Mouse (Mus musculus) forebrain, postnatal 0 days (tissue): ENCODE data around the gene Asb11. TPM values are rescaled to one million over a fixed set of nuclear protein-coding genes. Genes with fewer than 3 reads are reported as not detected.

ENCODE experiments used
- ATAC-seq: fragments of 200-750 bp; cut with Nextera tagmentation; 2 replicates; pipeline ENCODE4 v1.8.0; 2017; ENCODE audit warnings: mild to moderate bottlenecking, moderate library complexity
- DNase-seq: peaks from one replicate; pipeline ENCODE4 v3.0.0-alpha.2; 2015
- H3K27ac ChIP-seq: fragments of 300-500 bp; sonication (generic); 2 replicates; pipeline ENCODE4 v1.5.1; 2014; ENCODE audit warnings: low read depth, mild to moderate bottlenecking, antibody characterized with exemption, low read length, moderate library complexity, mixed read lengths
- H3K27me3 ChIP-seq: fragments of 300-500 bp; sonication (generic); 2 replicates; pipeline ENCODE4 v1.6.1; 2014; ENCODE audit warnings: mild to moderate bottlenecking, low read length, mixed read lengths; ENCODE audit not compliant: insufficient read depth
- H3K36me3 ChIP-seq: fragments of 300-500 bp; sonication (generic); 2 replicates; pipeline ENCODE4 v1.6.1; 2014; ENCODE audit warnings: mild to moderate bottlenecking, moderate library complexity; ENCODE audit not compliant: insufficient read depth
- H3K4me1 ChIP-seq: fragments of 300-500 bp; sonication (generic); 2 replicates; pipeline ENCODE4 v1.6.1; 2014; ENCODE audit warnings: antibody characterized with exemption; ENCODE audit not compliant: insufficient read depth
- H3K4me2 ChIP-seq: fragments of 300-500 bp; sonication (generic); 2 replicates; pipeline ENCODE4 v1.6.1; 2014; ENCODE audit warnings: low read depth, mild to moderate bottlenecking, moderate library complexity
- H3K4me3 ChIP-seq: fragments of 300-500 bp; sonication (generic); 2 replicates; pipeline ENCODE4 v1.5.1; 2014; ENCODE audit warnings: low read depth, low read length, mixed read lengths
- H3K9ac ChIP-seq: fragments of 300-500 bp; sonication (generic); 2 replicates; pipeline ENCODE4 v1.6.1; 2014; ENCODE audit warnings: mild to moderate bottlenecking
- H3K9me3 ChIP-seq: fragments of 300-500 bp; sonication (generic); 2 replicates; pipeline ENCODE4 v1.6.1; 2016; ENCODE audit warnings: low read length
- CTCF ChIP-seq: sonication (generic); IDR thresholded peaks from 2 replicates; pipeline ENCODE4 v1.5.1; 2016; ENCODE audit warnings: antibody characterized with exemption, control low read depth, low read depth
- WGBS: fragments of 180-500 bp; shearing (Covaris S2); extraction: QIAGEN DNeasy Blood & Tissue Kit; methylation state at CpG from one replicate; pipeline ENCODE4 v1.1.7; 2014; 5-methylcytosine and 5-hydroxymethylcytosine counted together
- polyA plus RNA-seq: library from polyadenylated mRNA; unstranded; fragments of >200 nt; fragmentation: Nextera tagmentation; extraction: Ambion mirVana; gene quantifications from 2 replicates; pipeline ENCODE4 v1.2.1, GENCODE M21; 2015
- total RNA-seq: library from RNA; depleted of rRNA; stranded (reverse); fragments of >200 nt; gene quantifications from 2 replicates; pipeline ENCODE4 v1.2.3, GENCODE M21; 2014; rRNA removed

Gene Asb11
- 1.6 TPM in 1 of 2 replicates, not detected in the other for total RNA-seq
- polyA plus RNA-seq = 0.10 and 0.13 TPM in 2 replicates

GRCm38 (mm10) chrX:164436709-164437108 lies at the start of gene Asb11:
Gene Asb11, plus strand, starts transcription at chrX:164436994.
- H3K27me3 ChIP-seq = no peaks in the 10 kb centered on the region
- TF ChIP-seq CTCF = no peak
- no peaks in the 10 kb centered on the region for H3K4me1 ChIP-seq
- DNase-seq = no peak
- WGBS = 84% methylated on average over 8 of the region's 8 CpGs
- H3K4me3 ChIP-seq = no peak within 1 kb of the TSS
- H3K9me3 ChIP-seq = no peaks in the 10 kb centered on the region
- peaks cover 5% of the 10 kb centered on the region; the same call in 1 of the 2 replicates for H3K36me3 ChIP-seq
- ATAC-seq = no peak
- no peak within 1 kb of the TSS for H3K27ac ChIP-seq
- no peak within 1 kb of the TSS for H3K9ac ChIP-seq
- H3K4me2 ChIP-seq = no peak within 1 kb of the TSS

DNA sequence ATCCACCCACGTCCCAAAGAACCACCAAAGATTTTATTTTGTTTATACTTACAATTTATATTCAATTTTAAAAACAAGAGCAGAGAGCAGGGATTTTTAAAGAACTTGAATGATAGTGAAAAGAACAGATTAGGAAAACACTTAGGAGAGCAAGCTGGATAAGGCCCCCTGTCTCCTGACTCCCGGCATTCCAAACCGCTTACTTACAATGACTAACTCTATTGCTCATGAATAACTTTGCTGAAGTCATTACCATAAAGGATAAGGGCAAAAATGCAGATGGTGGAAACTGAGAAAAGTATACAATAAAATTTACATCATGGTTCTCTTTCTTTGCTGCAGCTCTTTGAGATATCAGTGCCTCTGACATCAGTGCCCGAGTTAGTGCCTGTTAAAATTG lies 42.7 kb upstream of the Asb11 start:
- H3K9me3 ChIP-seq = no peaks in the 10 kb centered on the region
- no peak for TF ChIP-seq CTCF
- no peak overlapping the region for H3K4me2 ChIP-seq
- no peak overlapping the region for H3K4me3 ChIP-seq
- H3K27ac ChIP-seq = no peak overlapping the region
- ATAC-seq = no peak
- H3K4me1 ChIP-seq = no peaks in the 10 kb centered on the region
- no peak for DNase-seq
- 67% methylated on average over 4 of the region's 4 CpGs for WGBS
- H3K36me3 ChIP-seq = no peaks in the 10 kb centered on the region
- no peaks in the 10 kb centered on the region for H3K27me3 ChIP-seq
- H3K9ac ChIP-seq = no peak overlapping the region

GRCm38 (mm10) chrX:164398456-164398855 lies 38.3 kb upstream of the Asb11 start:
- Histone ChIP-seq H3K4me3 (no peak overlapping the region), H3K36me3 (no peaks in the 10 kb centered on the region), H3K4me2 (no peak overlapping the region), H3K27ac (no peak overlapping the region), H3K9me3 (no peaks in the 10 kb centered on the region), H3K9ac (no peak overlapping the region), H3K4me1 (no peaks in the 10 kb centered on the region), H3K27me3 (no peaks in the 10 kb centered on the region)
- DNase-seq (peak; percentile 63), ATAC-seq (peak; percentile 74)
- WGBS = 66% methylated on average over 3 of the region's 3 CpGs
- peak; percentile 67 for TF ChIP-seq CTCF

- no peaks in the 10 kb centered on the region for H3K27me3 ChIP-seq
- no peak overlapping the region for H3K4me2 ChIP-seq
- DNase-seq = no peak
- no peak overlapping the region for H3K27ac ChIP-seq
- TF ChIP-seq CTCF = no peak
- H3K4me1 ChIP-seq = no peaks in the 10 kb centered on the region
- no peaks in the 10 kb centered on the region for H3K36me3 ChIP-seq
- H3K9ac ChIP-seq = no peak overlapping the region
- no peaks in the 10 kb centered on the region for H3K9me3 ChIP-seq
- H3K4me3 ChIP-seq = no peak overlapping the region
- ATAC-seq = no peak
These were observed 31.6 kb upstream of the Asb11 start for GRCm38 (mm10) chrX:164405080-164405649.

GRCm38 (mm10) chrX:164406133-164407022 lies 30.4 kb upstream of the Asb11 start:
- Histone ChIP-seq H3K27ac (no peak overlapping the region), H3K9me3 (no peaks in the 10 kb centered on the region), H3K4me1 (no peaks in the 10 kb centered on the region), H3K4me2 (no peak overlapping the region), H3K36me3 (no peaks in the 10 kb centered on the region), H3K4me3 (no peak overlapping the region), H3K27me3 (no peaks in the 10 kb centered on the region), H3K9ac (no peak overlapping the region)
- TF ChIP-seq CTCF = no peak
- DNase-seq = no peak
- ATAC-seq = no peak
- WGBS = 80% methylated on average over 9 of the region's 9 CpGs

GRCm38 (mm10) chrX:164408301-164408927 lies 28.4 kb upstream of the Asb11 start:
- no peak for ATAC-seq
- no peak overlapping the region for H3K4me3 ChIP-seq
- no peaks in the 10 kb centered on the region for H3K4me1 ChIP-seq
- H3K27ac ChIP-seq = no peak overlapping the region
- WGBS = 86% methylated on average over 3 of the region's 3 CpGs
- no peak for DNase-seq
- no peak for TF ChIP-seq CTCF
- H3K36me3 ChIP-seq = no peaks in the 10 kb centered on the region
- no peak overlapping the region for H3K9ac ChIP-seq
- no peak overlapping the region for H3K4me2 ChIP-seq
- H3K27me3 ChIP-seq = no peaks in the 10 kb centered on the region
- no peaks in the 10 kb centered on the region for H3K9me3 ChIP-seq

GRCm38 (mm10) chrX:164410562-164410961 lies 26.2 kb upstream of the Asb11 start:
- no peak overlapping the region for H3K27ac ChIP-seq
- DNase-seq (no peak), ATAC-seq (no peak)

More at GRCm38 (mm10) chrX:164410562-164410961, 26.2 kb upstream of the Asb11 start:
- Histone ChIP-seq H3K27me3 (no peaks in the 10 kb centered on the region), H3K9ac (no peak overlapping the region), H3K4me1 (no peaks in the 10 kb centered on the region), H3K4me3 (no peak overlapping the region), H3K4me2 (no peak overlapping the region), H3K36me3 (no peaks in the 10 kb centered on the region), H3K9me3 (no peaks in the 10 kb centered on the region)
- no peak for TF ChIP-seq CTCF
- 81% methylated on average over 1 of the region's 1 CpGs for WGBS
